Mouse (Mus musculus) intestine, embryonic 15.5 days (tissue): ENCODE measurements around the gene Sorcs2. TPM values are rescaled to one million over a fixed set of nuclear protein-coding genes. Genes with fewer than 3 reads are reported as not detected.

Experiments used
- ATAC-seq: fragments of 200-750 bp; cut with Nextera tagmentation; 2 replicates; pipeline ENCODE4 v1.8.0; 2017; ENCODE audit warnings: moderate TSS enrichment, moderate library complexity
- H3K27ac ChIP-seq: fragments of 300-500 bp; sonication (generic); 2 replicates; pipeline ENCODE4 v1.5.1; 2015; ENCODE audit warnings: mild to moderate bottlenecking, inconsistent platforms
- H3K27me3 ChIP-seq: fragments of 300-500 bp; sonication (generic); replicated peaks from 2 replicates; pipeline ENCODE4 v1.6.1; 2015; ENCODE audit warnings: inconsistent platforms
- H3K36me3 ChIP-seq: fragments of 300-500 bp; sonication (generic); 2 replicates; pipeline ENCODE4 v1.6.1; 2015; ENCODE audit warnings: inconsistent platforms
- H3K4me1 ChIP-seq: fragments of 300-500 bp; sonication (generic); replicated peaks from 2 replicates; pipeline ENCODE4 v1.6.1; 2015; ENCODE audit warnings: inconsistent platforms
- H3K4me2 ChIP-seq: fragments of 300-500 bp; sonication (generic); replicated peaks from 2 replicates; pipeline ENCODE4 v1.6.1; 2015; ENCODE audit warnings: mild to moderate bottlenecking, inconsistent platforms
- H3K4me3 ChIP-seq: fragments of 300-500 bp; sonication (generic); replicated peaks from 2 replicates; pipeline ENCODE4 v1.5.1; 2015; ENCODE audit warnings: inconsistent platforms
- H3K9ac ChIP-seq: fragments of 300-500 bp; sonication (generic); 2 replicates; pipeline ENCODE4 v1.6.1; 2015; ENCODE audit warnings: inconsistent platforms
- H3K9me3 ChIP-seq: fragments of 300-500 bp; sonication (generic); 2 replicates; pipeline ENCODE4 v1.6.1; 2016; ENCODE audit warnings: inconsistent platforms
- WGBS: fragments of 180-500 bp; shearing (Covaris S2); methylation state at CpG from one replicate; pipeline ENCODE4 v1.1.7; 2015; 5-methylcytosine and 5-hydroxymethylcytosine counted together
- polyA plus RNA-seq: library from polyadenylated mRNA; unstranded; fragments of >200 nt; fragmentation: Nextera tagmentation; extraction: Ambion mirVana; gene quantifications from 2 replicates; pipeline ENCODE4 v1.2.1, GENCODE M21; 2015

Gene Sorcs2
- polyA plus RNA-seq, 1 experiment from 2014 or later, result 9.6 TPM

DNA sequence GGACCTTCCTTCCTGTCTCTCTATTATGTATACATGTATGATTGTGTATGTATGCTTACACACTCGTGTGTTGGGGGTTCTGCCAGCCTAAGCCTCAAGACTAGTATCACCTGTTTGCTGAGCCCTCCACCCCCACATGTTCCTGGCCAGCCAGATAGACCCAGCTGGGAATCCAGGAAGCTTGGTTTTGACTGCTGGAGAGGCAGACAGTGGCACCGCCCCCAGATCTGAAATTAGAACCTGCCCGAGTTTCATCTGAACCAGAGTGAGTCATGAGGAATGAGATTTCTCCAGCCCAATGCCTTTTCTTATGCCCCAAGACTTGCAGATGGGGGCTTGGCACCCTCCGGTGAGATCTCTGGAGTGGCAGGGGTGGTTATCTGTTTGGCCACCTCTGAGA, 312.3 kb downstream of the Sorcs2 start:
- Histone ChIP-seq H3K9ac (no peak overlapping the region), H3K4me3 (no peak overlapping the region), H3K4me2 (no peak overlapping the region), H3K36me3 (no peaks in the 10 kb centered on the region), H3K27me3 (no peaks in the 10 kb centered on the region), H3K4me1 (peaks cover 3% of the 10 kb centered on the region; the same call in 1 of the 2 replicates), H3K27ac (no peak overlapping the region), H3K9me3 (no peaks in the 10 kb centered on the region)
- 58% methylated on average over 4 of the region's 4 CpGs for WGBS
- ATAC-seq, result no peak

DNA sequence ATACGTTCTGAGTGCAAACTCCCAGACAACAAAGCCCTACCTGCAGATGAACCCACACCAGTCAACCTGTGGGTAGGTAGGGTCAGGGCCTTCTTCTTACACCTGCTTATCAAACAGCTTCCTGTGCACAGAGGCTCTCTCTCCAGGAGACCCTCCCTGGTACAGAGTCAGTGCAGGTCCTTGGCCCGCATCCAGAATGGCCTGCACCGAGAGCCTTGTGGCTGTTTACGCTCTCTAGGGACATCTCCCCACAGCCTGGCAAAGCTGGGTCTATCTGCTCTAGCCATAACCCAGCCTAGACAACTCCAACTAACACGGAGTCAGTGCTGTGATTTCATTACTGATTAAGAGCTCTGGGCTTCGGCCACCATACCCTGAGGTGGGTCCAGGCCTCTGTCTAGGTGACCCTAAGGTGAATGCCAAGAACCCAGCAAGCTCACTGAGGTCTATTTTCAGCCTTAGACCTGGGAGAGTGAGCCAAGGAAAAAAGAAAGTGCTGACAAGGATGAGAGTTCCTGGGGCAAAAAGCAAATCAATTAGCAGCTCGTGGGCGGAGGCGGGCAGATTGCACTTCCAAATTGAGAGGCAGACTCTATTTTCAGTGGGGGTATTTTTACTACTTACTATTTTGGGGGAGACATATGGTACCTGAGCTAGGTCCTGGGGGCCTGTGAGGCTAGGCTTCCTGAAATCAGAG, 313.9 kb downstream of the Sorcs2 start:
- no peak overlapping the region for H3K27ac ChIP-seq
- H3K36me3 ChIP-seq, result no peaks in the 10 kb centered on the region
- no peaks in the 10 kb centered on the region for H3K27me3 ChIP-seq
- WGBS, result 81% methylated on average over 9 of the region's 9 CpGs
- no peak overlapping the region for H3K4me2 ChIP-seq
- no peak overlapping the region for H3K4me3 ChIP-seq
- no peak overlapping the region for H3K9ac ChIP-seq
- ATAC-seq, result no peak
- H3K4me1 ChIP-seq, result peaks cover 1% of the 10 kb centered on the region; the same call in 1 of the 2 replicates
- no peaks in the 10 kb centered on the region for H3K9me3 ChIP-seq

GRCm38 (mm10) chr5:36081021-36081420, 316.9 kb downstream of the Sorcs2 start:
- no peak overlapping the region for H3K27ac ChIP-seq
- no peak overlapping the region for H3K9ac ChIP-seq
- H3K4me3 ChIP-seq, result no peak overlapping the region
- no peaks in the 10 kb centered on the region for H3K9me3 ChIP-seq
- no peaks in the 10 kb centered on the region for H3K4me1 ChIP-seq
- H3K4me2 ChIP-seq, result no peak overlapping the region
- no peak for ATAC-seq
- H3K27me3 ChIP-seq, result no peaks in the 10 kb centered on the region
- no peaks in the 10 kb centered on the region for H3K36me3 ChIP-seq
- whole genome bisulfite sequencing, result 70% methylated on average over 8 of the region's 8 CpGs

DNA sequence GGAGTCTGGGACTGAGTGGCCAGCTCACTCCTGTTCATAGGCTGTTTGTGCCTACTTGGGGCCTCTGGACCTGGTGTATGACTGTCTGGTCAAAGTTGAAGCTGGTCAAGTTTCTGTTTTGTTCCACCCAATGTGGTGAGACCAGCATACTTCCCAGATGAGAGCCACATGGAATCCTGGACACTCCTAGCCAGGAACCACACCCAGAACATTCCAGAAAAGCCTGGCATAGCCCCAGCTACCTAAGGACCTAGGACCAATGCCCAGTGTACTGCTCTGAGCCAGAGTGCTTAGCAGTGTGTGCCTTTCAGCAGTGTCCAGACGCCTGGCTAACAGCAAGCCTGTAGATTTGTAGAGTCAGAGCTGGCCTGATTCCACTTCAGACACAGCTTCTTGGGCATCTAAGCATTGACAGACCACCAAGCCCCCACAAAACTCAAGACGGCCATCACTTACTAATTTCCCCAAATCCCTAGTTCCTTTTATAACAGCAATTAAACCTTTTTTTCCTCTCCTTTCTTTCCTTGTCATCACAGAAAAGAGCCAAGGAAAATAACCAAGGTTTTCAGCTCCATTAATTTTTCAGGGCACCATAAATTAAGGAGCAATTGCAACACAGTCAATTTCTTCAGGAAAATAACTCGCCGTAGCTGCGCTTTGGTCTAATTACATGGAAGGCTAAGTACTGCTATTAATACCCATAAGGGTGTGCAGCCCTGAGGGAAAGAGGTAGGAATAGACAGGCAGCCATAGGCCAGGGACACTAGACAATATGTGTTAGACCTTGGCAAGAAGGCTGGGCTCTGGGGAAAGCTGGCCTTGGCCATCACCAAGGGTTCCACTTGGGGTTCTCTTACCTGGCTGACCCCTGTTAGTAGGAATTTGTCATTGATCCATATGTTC, 322.5 kb downstream of the Sorcs2 start:
- no peaks in the 10 kb centered on the region for H3K4me1 ChIP-seq
- WGBS, result 86% methylated on average over 5 of the region's 5 CpGs
- H3K4me2 ChIP-seq, result no peak overlapping the region
- no peaks in the 10 kb centered on the region; the same call in 1 of the 2 replicates for H3K36me3 ChIP-seq
- no peaks in the 10 kb centered on the region for H3K9me3 ChIP-seq
- no peak for ATAC-seq
- H3K27ac ChIP-seq, result no peak overlapping the region
- H3K27me3 ChIP-seq, result no peaks in the 10 kb centered on the region
- no peak overlapping the region for H3K4me3 ChIP-seq
- H3K9ac ChIP-seq, result no peak overlapping the region

GRCm38 (mm10) chr5:36069503-36070360, 328.2 kb downstream of the Sorcs2 start:
- no peak overlapping the region for H3K4me2 ChIP-seq
- no peaks in the 10 kb centered on the region for H3K4me1 ChIP-seq
- 58% methylated on average over 6 of the region's 6 CpGs for WGBS
- no peak for ATAC-seq
- H3K9ac ChIP-seq, result no peak overlapping the region
- H3K9me3 ChIP-seq, result no peaks in the 10 kb centered on the region
- no peaks in the 10 kb centered on the region; the same call in 1 of the 2 replicates for H3K36me3 ChIP-seq
- no peak overlapping the region for H3K27ac ChIP-seq
- H3K27me3 ChIP-seq, result no peaks in the 10 kb centered on the region
- no peak overlapping the region for H3K4me3 ChIP-seq

DNA sequence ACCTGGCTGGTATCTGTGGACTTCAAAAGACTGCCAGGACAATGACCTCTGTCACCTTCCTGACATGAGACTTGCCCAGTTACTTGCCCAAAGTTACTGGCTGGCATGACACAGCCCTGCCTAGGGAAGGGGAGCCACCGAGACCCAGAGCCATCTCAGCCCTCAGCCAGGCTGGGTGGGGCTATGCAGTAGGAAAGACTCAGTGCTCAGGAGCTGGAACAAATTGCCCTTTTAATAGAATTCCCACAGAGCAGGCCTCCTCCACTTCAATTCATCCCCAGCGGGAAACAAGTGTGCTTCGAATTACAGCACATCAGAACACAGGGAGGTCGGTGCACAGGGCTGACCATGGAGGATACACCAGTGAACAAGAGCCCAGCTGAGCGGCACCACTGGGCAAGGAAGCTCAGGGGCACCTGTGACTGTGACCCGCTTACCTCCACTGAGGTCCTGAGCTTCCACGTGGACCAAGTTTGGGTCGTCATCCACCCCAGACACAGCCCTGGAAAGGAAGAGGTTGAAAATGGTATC, 330.2 kb downstream of the Sorcs2 start:
- no peak for ATAC-seq
- WGBS, result 72% methylated on average over 8 of the region's 8 CpGs
- no peak overlapping the region for H3K9ac ChIP-seq
- no peak overlapping the region for H3K27ac ChIP-seq
- no peaks in the 10 kb centered on the region for H3K27me3 ChIP-seq
- no peaks in the 10 kb centered on the region for H3K9me3 ChIP-seq
- H3K36me3 ChIP-seq, result no peaks in the 10 kb centered on the region; the same call in 1 of the 2 replicates
- no peak overlapping the region for H3K4me2 ChIP-seq
- no peaks in the 10 kb centered on the region for H3K4me1 ChIP-seq
- H3K4me3 ChIP-seq, result no peak overlapping the region

- WGBS, result 58% methylated on average over 14 of the region's 14 CpGs
- no peak overlapping the region for H3K4me3 ChIP-seq
- H3K4me2 ChIP-seq, result no peak overlapping the region
- H3K9ac ChIP-seq, result no peak overlapping the region
- peaks cover 7% of the 10 kb centered on the region; the same call in 1 of the 2 replicates for H3K4me1 ChIP-seq
- no peaks in the 10 kb centered on the region for H3K27me3 ChIP-seq
- H3K36me3 ChIP-seq, result no peaks in the 10 kb centered on the region
- no peak for ATAC-seq
- no peak overlapping the region for H3K27ac ChIP-seq
- H3K9me3 ChIP-seq, result no peaks in the 10 kb centered on the region
Measured at GRCm38 (mm10) chr5:36057804-36058322, 340.1 kb downstream of the Sorcs2 start.

- Histone ChIP-seq H3K36me3 (no peaks in the 10 kb centered on the region), H3K4me2 (no peak overlapping the region), H3K27me3 (no peaks in the 10 kb centered on the region), H3K27ac (no peak overlapping the region), H3K9ac (no peak overlapping the region), H3K9me3 (no peaks in the 10 kb centered on the region), H3K4me3 (no peak overlapping the region), H3K4me1 (peaks cover 7% of the 10 kb centered on the region; the same call in 1 of the 2 replicates)
- 88% methylated on average over 2 of the region's 2 CpGs for WGBS
- ATAC-seq, result no peak
Measured at GRCm38 (mm10) chr5:36056921-36057320, 341.0 kb downstream of the Sorcs2 start.

DNA sequence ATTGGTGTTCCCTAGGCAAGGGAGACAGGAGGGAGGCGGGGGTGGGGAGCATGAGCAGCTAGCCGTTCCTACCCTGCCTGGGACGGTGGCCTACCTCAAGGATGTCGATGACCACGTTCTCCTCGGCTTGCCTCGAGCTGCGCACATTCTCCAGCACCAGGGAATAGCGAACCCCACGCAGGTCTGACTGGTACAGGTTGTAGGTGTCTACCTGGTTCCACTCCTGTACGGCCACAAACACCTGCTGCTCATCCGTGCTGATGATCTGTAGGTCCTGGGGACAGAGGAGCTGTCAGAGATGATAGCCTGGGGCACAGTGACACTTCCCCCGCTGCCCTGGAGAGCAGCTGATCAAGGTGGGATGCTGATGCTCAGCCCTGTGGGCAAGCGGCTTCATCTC, 342.1 kb downstream of the Sorcs2 start:
- no peaks in the 10 kb centered on the region for H3K27me3 ChIP-seq
- no peak overlapping the region for H3K4me2 ChIP-seq
- no peaks in the 10 kb centered on the region for H3K9me3 ChIP-seq
- no peak overlapping the region for H3K9ac ChIP-seq
- H3K36me3 ChIP-seq, result no peaks in the 10 kb centered on the region
- H3K27ac ChIP-seq, result no peak overlapping the region
- H3K4me1 ChIP-seq, result peaks cover 7% of the 10 kb centered on the region; the same call in 1 of the 2 replicates
- no peak for ATAC-seq
- WGBS, result 88% methylated on average over 14 of the region's 14 CpGs
- no peak overlapping the region for H3K4me3 ChIP-seq

GRCm38 (mm10) chr5:36054498-36054897, 343.4 kb downstream of the Sorcs2 start:
- Histone ChIP-seq H3K4me1 (peaks cover 7% of the 10 kb centered on the region; the same call in 1 of the 2 replicates), H3K9ac (no peak overlapping the region), H3K9me3 (no peaks in the 10 kb centered on the region), H3K27me3 (no peaks in the 10 kb centered on the region), H3K27ac (no peak overlapping the region), H3K4me3 (no peak overlapping the region), H3K36me3 (no peaks in the 10 kb centered on the region), H3K4me2 (no peak overlapping the region)
- no peak for ATAC-seq
- WGBS, result 60% methylated on average over 3 of the region's 3 CpGs

DNA sequence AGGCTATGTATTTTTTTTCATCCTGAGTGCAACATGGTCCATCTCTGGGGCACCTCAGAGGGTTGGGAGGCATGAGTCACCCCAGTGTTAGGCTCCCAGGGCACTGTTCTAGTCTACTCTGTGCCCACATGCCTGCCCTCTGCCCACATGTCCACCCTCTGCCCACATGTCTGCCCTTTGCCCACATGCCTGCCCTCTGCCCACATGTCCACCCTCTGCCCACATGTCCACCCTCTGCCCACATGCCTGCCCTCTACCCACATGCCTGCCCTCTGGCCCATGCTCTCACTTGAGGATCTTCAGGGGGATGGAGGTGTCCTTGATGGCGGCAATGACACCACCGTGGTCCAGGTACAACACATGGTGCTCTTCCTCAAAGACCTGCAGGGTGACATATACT, 354.8 kb downstream of the Sorcs2 start:
- no peak overlapping the region for H3K4me3 ChIP-seq
- H3K27ac ChIP-seq, result no peak overlapping the region
- 95% methylated on average over 2 of the region's 2 CpGs for WGBS
- no peaks in the 10 kb centered on the region for H3K36me3 ChIP-seq
- H3K4me2 ChIP-seq, result no peak overlapping the region
- H3K27me3 ChIP-seq, result no peaks in the 10 kb centered on the region
- H3K9ac ChIP-seq, result no peak overlapping the region
- no peaks in the 10 kb centered on the region for H3K9me3 ChIP-seq
- no peak for ATAC-seq
- peaks cover 15% of the 10 kb centered on the region for H3K4me1 ChIP-seq
